Mouse (Mus musculus): Measurements from ENCODE around the gene Gstt4. TPM values are rescaled to one million over a fixed set of nuclear protein-coding genes. Genes with fewer than 3 reads are reported as not detected.

Gstt4 gene
- polyA plus RNA-seq, 1 experiment from 2014 or later: not detected

- H3K4me2 ChIP-seq: no peak overlapping the region
- no peak overlapping the region for H3K4me3 ChIP-seq (ENCODE audit: low read depth, low read length)
- no peak for TF ChIP-seq CTCF (IDR thresholded peaks at IDR 0.05; ENCODE audit: low read depth)
- H3K27me3 ChIP-seq (ENCODE audit: insufficient read depth, low read length): no peaks in the 10 kb centered on the region
- H3K27ac ChIP-seq (ENCODE audit: low read depth): no peak overlapping the region
- H3K9ac ChIP-seq: no peak overlapping the region
- WGBS: 80% methylated on average over 6 of the region's 6 CpGs
- ATAC-seq (ENCODE audit: insufficient read depth) (no peak), DNase-seq (no peak)
- H3K4me1 ChIP-seq (ENCODE audit: insufficient read depth): peaks cover 3% of the 10 kb centered on the region; the same call in 1 of the 2 replicates
- no peaks in the 10 kb centered on the region for H3K36me3 ChIP-seq (ENCODE audit: insufficient read depth)
- H3K9me3 ChIP-seq (ENCODE audit: low read depth, low read length): no peaks in the 10 kb centered on the region
These were observed 33.1 kb downstream of the Gstt4 start for GRCm38 (mm10) chr10:75789081-75789735.

GRCm38 (mm10) chr10:75788277-75788676, 34.1 kb downstream of the Gstt4 start:
- no peak for TF ChIP-seq CTCF (IDR thresholded peaks at IDR 0.05; ENCODE audit: low read depth)
- H3K4me1 ChIP-seq (ENCODE audit: insufficient read depth): peaks cover 3% of the 10 kb centered on the region; the same call in 1 of the 2 replicates
- H3K4me3 ChIP-seq (ENCODE audit: low read depth, low read length): no peak overlapping the region
- H3K9ac ChIP-seq: no peak overlapping the region
- H3K9me3 ChIP-seq (ENCODE audit: low read depth, low read length): no peaks in the 10 kb centered on the region
- H3K27ac ChIP-seq (ENCODE audit: low read depth): no peak overlapping the region
- ATAC-seq (ENCODE audit: insufficient read depth) (no peak), DNase-seq (no peak)
- H3K4me2 ChIP-seq: no peak overlapping the region
- WGBS: 89% methylated on average over 8 of the region's 8 CpGs
- H3K36me3 ChIP-seq (ENCODE audit: insufficient read depth): no peaks in the 10 kb centered on the region
- H3K27me3 ChIP-seq (ENCODE audit: insufficient read depth, low read length): no peaks in the 10 kb centered on the region

- no peaks in the 10 kb centered on the region for H3K9me3 ChIP-seq (ENCODE audit: low read depth, low read length)
- H3K27me3 ChIP-seq (ENCODE audit: insufficient read depth, low read length): peaks cover 4% of the 10 kb centered on the region; the same call in 1 of the 2 replicates
- 61% methylated on average over 1 of the region's 1 CpGs for WGBS
- no peak for TF ChIP-seq CTCF (IDR thresholded peaks at IDR 0.05; ENCODE audit: low read depth)
- no peaks in the 10 kb centered on the region for H3K36me3 ChIP-seq (ENCODE audit: insufficient read depth)
- no peak overlapping the region for H3K4me2 ChIP-seq
- ATAC-seq (ENCODE audit: insufficient read depth) (no peak), DNase-seq (no peak)
- H3K9ac ChIP-seq: no peak overlapping the region
- H3K4me3 ChIP-seq (ENCODE audit: low read depth, low read length): no peak overlapping the region
- H3K27ac ChIP-seq (ENCODE audit: low read depth): no peak overlapping the region
- H3K4me1 ChIP-seq (ENCODE audit: insufficient read depth): no peaks in the 10 kb centered on the region
These were observed 36.9 kb downstream of the Gstt4 start for GRCm38 (mm10) chr10:75785442-75785841.

GRCm38 (mm10) chr10:75780769-75781578, 41.4 kb downstream of the Gstt4 start, which contains the start of the genes Gm20441 and Gstt3:
TSS of gene Gm20441 (minus strand) at chr10:75780954.
TSS of gene Gstt3 (minus strand) at chr10:75781414.
- Histone ChIP-seq H3K36me3 (ENCODE audit: insufficient read depth) (no peaks in the 10 kb centered on the region), H3K27me3 (ENCODE audit: insufficient read depth, low read length) (peaks cover 13% of the 10 kb centered on the region), H3K4me1 (ENCODE audit: insufficient read depth) (no peaks in the 10 kb centered on the region), H3K9me3 (ENCODE audit: low read depth, low read length) (no peaks in the 10 kb centered on the region), H3K4me2 (peak within 1 kb of the TSS; percentile 74), H3K4me3 (ENCODE audit: low read depth, low read length) (peak within 1 kb of the TSS; percentile 44), H3K27ac (ENCODE audit: low read depth) (peak within 1 kb of the TSS; percentile 44), H3K9ac (peak within 1 kb of the TSS; percentile 27)
- DNase-seq: peak; percentile 81
- no peak for TF ChIP-seq CTCF (IDR thresholded peaks at IDR 0.05; ENCODE audit: low read depth)
- ATAC-seq (ENCODE audit: insufficient read depth): peak; percentile 88
- under 1% methylated on average over 28 of the region's 28 CpGs for WGBS

GRCm38 (mm10) chr10:75779206-75780174, 42.9 kb downstream of the Gstt4 start:
- Histone ChIP-seq H3K36me3 (ENCODE audit: insufficient read depth) (no peaks in the 10 kb centered on the region), H3K4me1 (ENCODE audit: insufficient read depth) (no peaks in the 10 kb centered on the region), H3K4me3 (ENCODE audit: low read depth, low read length) (peak overlapping the region; percentile 44), H3K9me3 (ENCODE audit: low read depth, low read length) (no peaks in the 10 kb centered on the region), H3K4me2 (peak overlapping the region; percentile 74), H3K27me3 (ENCODE audit: insufficient read depth, low read length) (peaks cover 13% of the 10 kb centered on the region), H3K9ac (no peak overlapping the region), H3K27ac (ENCODE audit: low read depth) (peak overlapping the region; percentile 36; the same call in 1 of the 2 replicates)
- no peak for TF ChIP-seq CTCF (IDR thresholded peaks at IDR 0.05; ENCODE audit: low read depth)
- ATAC-seq (ENCODE audit: insufficient read depth) (0 out of 2 replicates have a peak, but pooled peaks have one; percentile 42), DNase-seq (peak; percentile 29)
- 34% methylated on average over 15 of the region's 15 CpGs for WGBS

- Histone ChIP-seq H3K27me3 (ENCODE audit: insufficient read depth, low read length) (peaks cover 13% of the 10 kb centered on the region), H3K27ac (ENCODE audit: low read depth) (no peak overlapping the region), H3K4me2 (no peak overlapping the region), H3K9me3 (ENCODE audit: low read depth, low read length) (no peaks in the 10 kb centered on the region), H3K4me1 (ENCODE audit: insufficient read depth) (no peaks in the 10 kb centered on the region), H3K9ac (no peak overlapping the region), H3K4me3 (ENCODE audit: low read depth, low read length) (no peak overlapping the region), H3K36me3 (ENCODE audit: insufficient read depth) (no peaks in the 10 kb centered on the region)
- no peak for TF ChIP-seq CTCF (IDR thresholded peaks at IDR 0.05; ENCODE audit: low read depth)
- DNase-seq (no peak), ATAC-seq (ENCODE audit: insufficient read depth) (no peak)
- WGBS: 73% methylated on average over 2 of the region's 2 CpGs
These were observed 44.5 kb downstream of the Gstt4 start for GRCm38 (mm10) chr10:75777885-75778284.
